Mouse (Mus musculus): ENCODE results near the gene Pard6b.

- no peak for TF ChIP-seq POLR2A (IDR thresholded peaks at IDR 0.05; ENCODE audit: insufficient read depth, low read length)
- no peak for TF ChIP-seq CTCF (IDR thresholded peaks at IDR 0.05; ENCODE audit: low read depth, low read length)
- TF ChIP-seq EP300 (IDR thresholded peaks at IDR 0.05; ENCODE audit: insufficient read depth, low read depth, low read length): no peak
Observed at GRCm38 (mm10) chr2:168113263-168113662, 32.5 kb downstream of the Pard6b start.
